Mouse (Mus musculus) kidney, adult 2 months (tissue): ENCODE data around the gene Rbfox3.

Experiments
- CTCF ChIP-seq: fragments of 200-500 bp; conservative IDR thresholded peaks from 2 replicates; pipeline ENCODE4 v1.5.1; 2011; ENCODE audit warnings: low read depth, mild to moderate bottlenecking, control low read depth, low read length, moderate library complexity, mixed read lengths; ENCODE audit not compliant: insufficient read depth, insufficient read length
- POLR2A ChIP-seq: fragments of 200-500 bp; IDR thresholded peaks from one replicate; pipeline ENCODE4 v1.6.1; 2011; ENCODE audit warnings: low read depth, low read length, control low read depth

GRCm38 (mm10) chr11:118757488-118757887, 153.9 kb downstream of the Rbfox3 start:
- TF ChIP-seq CTCF: no peak
- no peak for TF ChIP-seq POLR2A
